Mouse (Mus musculus) C2C12 (cell line): Measurements from ENCODE around the gene Ryr1.

Experiments
- CTCF ChIP-seq: IDR thresholded peaks from one replicate; pipeline ENCODE4 v1.5.1; 2011; ENCODE audit not compliant: control insufficient read depth, insufficient read depth, insufficient read length
- USF1 ChIP-seq: IDR thresholded peaks from one replicate; pipeline ENCODE4 v1.6.1; 2011; ENCODE audit warnings: low read depth, mild to moderate bottlenecking, control low read depth, moderate library complexity

- TF ChIP-seq CTCF: no peak
- no peak for TF ChIP-seq USF1
These were observed 139.8 kb downstream of the Ryr1 start for GRCm38 (mm10) chr7:28985207-28985606.
